Mouse (Mus musculus) MEL (cell line): ENCODE results near the gene Rbm38. TPM values are rescaled to one million over a fixed set of nuclear protein-coding genes. Genes with fewer than 3 reads are reported as not detected.

Experiments used
- DNase-seq: peaks from one replicate; pipeline ENCODE4 v3.0.0; 2011; ENCODE audit warnings: low read depth, low spot score
- H3K27ac ChIP-seq: 2 replicates; pipeline ENCODE4 v1.5.1; 2012; ENCODE audit warnings: low read depth, mild to moderate bottlenecking, control low read depth, low read length, moderate library complexity; ENCODE audit not compliant: control insufficient read depth
- H3K27me3 ChIP-seq, 2 experiments: fragments of 150-350 bp in 1 of 2; sonication (generic) in 1 of 2; 2 replicates each; pipeline ENCODE4 v1.6.1; 2012; ENCODE audit warnings: low read length in 2 of 2, mild to moderate bottlenecking in 2 of 2, improper control_type of control experiment in 1 of 2, moderate library complexity in 1 of 2; ENCODE audit not compliant: insufficient read depth in 2 of 2, control insufficient read depth in 1 of 2
- H3K36me3 ChIP-seq, 2 experiments: 2 replicates each; pipeline ENCODE4 v1.6.1; 2012 to 2014; ENCODE audit warnings: low read length in 2 of 2, improper control_type of control experiment in 1 of 2, inconsistent platforms in 1 of 2, mild to moderate bottlenecking in 1 of 2; ENCODE audit not compliant: insufficient read depth in 2 of 2, control insufficient read depth in 1 of 2
- H3K4me1 ChIP-seq, 2 experiments: fragments of 150-350 bp in 1 of 2; sonication (generic) in 1 of 2; 2 replicates each; pipeline ENCODE4 v1.6.1; 2012; ENCODE audit warnings: low read length in 2 of 2, improper control_type of control experiment in 1 of 2, mild to moderate bottlenecking in 1 of 2; ENCODE audit not compliant: insufficient read depth in 2 of 2, control insufficient read depth in 1 of 2
- H3K4me3 ChIP-seq, 2 experiments: fragments of 150-350 bp in 1 of 2; sonication (generic) in 1 of 2; 2 replicates each; pipeline ENCODE4 v1.5.1; 2012; ENCODE audit warnings: low read depth in 2 of 2, low read length in 2 of 2, mild to moderate bottlenecking in 2 of 2, moderate library complexity in 2 of 2, control low read depth in 1 of 2, improper control_type of control experiment in 1 of 2; ENCODE audit not compliant: control insufficient read depth in 1 of 2, insufficient read depth in 1 of 2
- H3K79me2 ChIP-seq: 2 replicates; pipeline ENCODE4 v1.6.1; 2012; ENCODE audit warnings: mild to moderate bottlenecking, low read length, moderate library complexity; ENCODE audit not compliant: control insufficient read depth, poor library complexity, insufficient read depth
- H3K9ac ChIP-seq: 2 replicates; pipeline ENCODE4 v1.6.1; 2012; ENCODE audit warnings: low read depth, mild to moderate bottlenecking, control low read depth, low read length, moderate library complexity; ENCODE audit not compliant: control insufficient read depth, poor library complexity, severe bottlenecking
- H3K9me3 ChIP-seq: fragments of 150-350 bp; sonication (generic); replicated peaks from 2 replicates; pipeline ENCODE4 v1.6.1; 2012; ENCODE audit warnings: mild to moderate bottlenecking, low read length, improper control_type of control experiment, moderate library complexity; ENCODE audit not compliant: insufficient read depth
- CHD1 ChIP-seq: IDR thresholded peaks from 2 replicates; pipeline ENCODE4 v1.6.1; 2012; ENCODE audit warnings: low read depth, mild to moderate bottlenecking, inconsistent platforms, low read length, improper control_type of control experiment
- CTCF ChIP-seq, 3 experiments: IDR thresholded peaks in 2 of 3; conservative IDR thresholded peaks in 1 of 3; 2 replicates each; pipeline ENCODE4 v1.5.1; 2011 to 2012; ENCODE audit warnings: low read length in 3 of 3, low read depth in 2 of 3, mild to moderate bottlenecking in 2 of 3, improper control_type of control experiment in 1 of 3, inconsistent platforms in 1 of 3, mixed read lengths in 1 of 3, moderate library complexity in 1 of 3; ENCODE audit not compliant: control insufficient read depth in 1 of 3, insufficient read depth in 1 of 3, poor library complexity in 1 of 3, severe bottlenecking in 1 of 3
- E2F4 ChIP-seq: IDR thresholded peaks from 2 replicates; pipeline ENCODE4 v1.6.1; 2011; ENCODE audit warnings: low read depth, low read length, improper control_type of control experiment, borderline replicate concordance
- EP300 ChIP-seq, 2 experiments: IDR thresholded peaks; 2 replicates each; pipeline ENCODE4 v1.6.1; 2011; ENCODE audit warnings: improper control_type of control experiment in 2 of 2, low read length in 2 of 2, low read depth in 1 of 2, mild to moderate bottlenecking in 1 of 2
- GABPA ChIP-seq: IDR thresholded peaks from 2 replicates; pipeline ENCODE4 v1.6.1; 2012; ENCODE audit warnings: low read depth, mild to moderate bottlenecking, inconsistent platforms, low read length, improper control_type of control experiment, moderate library complexity
- MAX ChIP-seq: IDR thresholded peaks from 2 replicates; pipeline ENCODE4 v1.6.1; 2011; ENCODE audit warnings: low read length, improper control_type of control experiment
- MAZ ChIP-seq: IDR thresholded peaks from 2 replicates; pipeline ENCODE4 v1.6.1; 2012; ENCODE audit warnings: low read depth, mild to moderate bottlenecking, inconsistent platforms, low read length, improper control_type of control experiment
- MEF2A ChIP-seq: IDR thresholded peaks from 2 replicates; pipeline ENCODE4 v1.6.1; 2014; ENCODE audit warnings: low read depth, mild to moderate bottlenecking, inconsistent platforms, low read length, improper control_type of control experiment; ENCODE audit not compliant: poor library complexity, insufficient replicate concordance, severe bottlenecking; ENCODE audit errors: extremely low read depth
- MXI1 ChIP-seq: IDR thresholded peaks from 2 replicates; pipeline ENCODE4 v1.6.1; 2011; ENCODE audit warnings: mild to moderate bottlenecking, low read depth, low read length, improper control_type of control experiment
- MYC ChIP-seq: IDR thresholded peaks from 2 replicates; pipeline ENCODE4 v1.6.1; 2011; ENCODE audit warnings: low read depth, mild to moderate bottlenecking, low read length, improper control_type of control experiment, moderate library complexity
- NELFE ChIP-seq: IDR thresholded peaks from 2 replicates; pipeline ENCODE4 v1.6.1; 2011; ENCODE audit warnings: low read depth, low read length, improper control_type of control experiment
- POLR2AphosphoS2 ChIP-seq: IDR thresholded peaks from 2 replicates; pipeline ENCODE4 v1.6.1; 2011; ENCODE audit warnings: low read length, improper control_type of control experiment
- RCOR1 ChIP-seq: IDR thresholded peaks from 2 replicates; pipeline ENCODE4 v1.6.1; 2012; ENCODE audit warnings: low read depth, mild to moderate bottlenecking, inconsistent platforms, low read length, improper control_type of control experiment
- SIN3A ChIP-seq: IDR thresholded peaks from 2 replicates; pipeline ENCODE4 v1.6.1; 2012; ENCODE audit warnings: low read length, improper control_type of control experiment, inconsistent platforms
- SMC3 ChIP-seq: IDR thresholded peaks from 2 replicates; pipeline ENCODE4 v1.6.1; 2011; ENCODE audit warnings: low read depth, low read length, improper control_type of control experiment
- TBP ChIP-seq: IDR thresholded peaks from 2 replicates; pipeline ENCODE4 v1.8.0; 2011; ENCODE audit warnings: low read depth, low read length, improper control_type of control experiment
- ZC3H11A ChIP-seq: IDR thresholded peaks from 2 replicates; pipeline ENCODE4 v1.6.1; 2012; ENCODE audit warnings: low read depth, mild to moderate bottlenecking, inconsistent platforms, low read length, improper control_type of control experiment
- ZMIZ1 ChIP-seq: IDR thresholded peaks from 2 replicates; pipeline ENCODE4 v1.6.1; 2012; ENCODE audit warnings: low read depth, mild to moderate bottlenecking, inconsistent platforms, low read length, improper control_type of control experiment, moderate library complexity
- polyA plus RNA-seq, 2 experiments: library from polyadenylated mRNA; stranded (reverse) in 1 of 2; unstranded in 1 of 2; fragments of >175 nt in 1 of 2; fragments of >200 nt in 1 of 2; gene quantifications; 2 replicates each; pipeline versions ENCODE4 v1.2.1 to v1.2.4; 2012; ENCODE audit warnings: low replicate concordance in 2 of 2, low read depth in 1 of 2; ENCODE audit not compliant: insufficient read length in 2 of 2, insufficient read depth in 1 of 2, missing spikeins in 1 of 2
- total RNA-seq: library from RNA; depleted of rRNA; stranded (reverse); fragments of 300-350 nt; gene quantifications from 2 replicates; pipeline ENCODE4 v1.2.3, GENCODE M21; 2012; rRNA removed

Gene Rbm38
- 37.0 and 39.0 TPM in 2 replicates for total RNA-seq
- 100 to 1,000 TPM in 1 of 2 experiments, not detected in 1; 207 TPM for polyA plus RNA-seq

- H3K79me2 ChIP-seq: peaks cover 37% of the 10 kb centered on the region
- DNase-seq: no peak
- no peaks in the 10 kb centered on the region for H3K9me3 ChIP-seq
- H3K4me3 ChIP-seq: peak within 1 kb of the TSS; percentile 48 to 53
- H3K9ac ChIP-seq: peak within 1 kb of the TSS; percentile 69
- no peak for TF ChIP-seq E2F4
- no peak for TF ChIP-seq MAZ
- TF ChIP-seq POLR2AphosphoS2: no peak
- TF ChIP-seq CTCF (IDR thresholded peaks at IDR 0.05 in 2 of 3, conservative IDR thresholded peaks at IDR 0.05 in 1 of 3; ENCODE audit: control insufficient read depth in 1 of 3, insufficient read depth in 1 of 3, low read depth in 2 of 3, low read length in 3 of 3, poor library complexity in 1 of 3, severe bottlenecking in 1 of 3): no peak
- TF ChIP-seq RCOR1: no peak
- TF ChIP-seq CHD1: no peak
- TF ChIP-seq MAX: no peak
- no peak for TF ChIP-seq EP300 (IDR thresholded peaks at IDR 0.05; ENCODE audit: low read depth in 1 of 2, low read length in 2 of 2)
- TF ChIP-seq ZC3H11A: no peak
- TF ChIP-seq SMC3: no peak
- TF ChIP-seq MXI1: no peak
- no peak for TF ChIP-seq GABPA
- TF ChIP-seq ZMIZ1: no peak
- TF ChIP-seq MYC: no peak
- no peak for TF ChIP-seq MEF2A
- no peak for TF ChIP-seq TBP
- peaks cover 13 to 42% of the 10 kb centered on the region in 2 experiments for H3K4me1 ChIP-seq
- peaks cover 4 to 35% of the 10 kb centered on the region in 2 experiments; a peak in 3 of 4 replicates for H3K36me3 ChIP-seq
- no peaks in the 10 kb centered on the region for H3K27me3 ChIP-seq
- H3K27ac ChIP-seq: peak within 1 kb of the TSS; percentile 55
Measured at GRCm38 (mm10) chr2:173020430-173020829, at the start of gene Rbm38. Gene Rbm38, plus strand, starts transcription at chr2:173020498.

- Histone ChIP-seq H3K79me2 (no peaks in the 10 kb centered on the region), H3K27ac (no peak overlapping the region), H3K9ac (no peak overlapping the region), H3K9me3 (no peaks in the 10 kb centered on the region), H3K4me1 (peaks cover 0 to 3% of the 10 kb centered on the region in 2 experiments; a peak in 2 of 4 replicates), H3K27me3 (no peaks in the 10 kb centered on the region), H3K36me3 (peaks cover 0 to 2% of the 10 kb centered on the region in 2 experiments; a peak in 1 of 4 replicates), H3K4me3 (no peak overlapping the region)
- TF ChIP-seq MYC (no peak), TBP (no peak), NELFE (no peak), RCOR1 (no peak), SIN3A (no peak), ZMIZ1 (no peak)
- no peak for DNase-seq
Measured at GRCm38 (mm10) chr2:172971865-172972264, 48.4 kb upstream of the Rbm38 start.
